Mouse (Mus musculus): ENCODE results near the gene Akr1e1. TPM values are rescaled to one million over a fixed set of nuclear protein-coding genes. Genes with fewer than 3 reads are reported as not detected.
"Not testable (repeated sequence)": the region's sequence is repeated elsewhere in the genome, so short reads cannot be mapped to it uniquely, and the experiment has no call there.

Gene Akr1e1
- 10 to 100 TPM; 17.7 to 20.3 TPM for total RNA-seq (2021)

GRCm38 (mm10) chr13:4608961-4609409, at the start of gene Akr1e1:
Gene Akr1e1 (minus strand): TSS chr13:4609174.
- intact Hi-C loops (cut with DNase I) = loop anchor here (5.0 kb wide), 1 partner anchor 477 kb away; no protein-coding TSS in a partner anchor

GRCm38 (mm10) chr13:4658346-4658745, 49.4 kb upstream of the Akr1e1 start:
- DNase-seq = no peak
- intact Hi-C loops (cut with DNase I) = no loop called here

More at GRCm38 (mm10) chr13:4608961-4609409, at the start of gene Akr1e1:
- peak; percentile 93 to 94 for DNase-seq

DNA sequence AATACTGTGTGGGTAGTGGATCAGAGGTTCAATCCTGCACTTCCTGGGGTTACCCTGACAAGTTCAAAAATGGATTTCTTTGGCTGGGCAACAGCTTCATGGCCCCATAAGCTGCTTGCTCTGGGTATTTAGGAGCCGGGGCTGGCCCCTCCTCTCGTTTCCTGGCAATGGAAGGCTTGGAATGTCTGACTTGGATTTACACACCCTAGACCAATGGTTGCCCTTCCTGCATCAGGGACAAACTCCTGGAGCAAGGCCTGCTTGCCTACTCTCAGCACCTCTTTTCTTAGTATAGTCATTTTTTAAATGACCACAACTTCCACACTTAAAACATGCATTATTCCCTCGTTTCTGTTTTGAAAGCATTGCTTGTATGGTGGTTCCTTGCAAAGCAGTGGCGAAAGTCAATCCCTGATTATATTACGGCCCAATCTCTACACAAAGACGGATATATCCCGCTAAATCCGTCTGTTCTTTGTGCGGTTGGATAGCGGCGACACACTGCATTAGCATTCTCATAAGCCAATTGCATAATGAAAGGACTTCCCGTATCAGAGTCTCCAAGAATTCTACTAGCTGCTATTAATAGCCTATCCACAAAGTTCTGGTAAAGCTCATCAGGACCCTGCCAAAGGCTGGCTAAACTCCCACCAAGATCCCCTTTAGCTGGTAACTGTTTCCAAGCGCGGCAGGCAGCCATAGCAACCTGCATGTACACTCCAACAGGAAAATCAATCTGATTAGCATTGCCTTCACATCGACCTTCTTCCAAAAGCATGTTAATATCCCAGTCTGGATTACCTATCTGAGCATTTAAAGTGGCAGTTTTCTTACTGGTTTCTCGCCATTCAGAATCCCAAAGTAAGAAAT, 47.5 kb upstream of the Akr1e1 start:
- intact Hi-C loops (cut with DNase I) = no loop called here
- peak; percentile 23 to 41 for DNase-seq

DNA sequence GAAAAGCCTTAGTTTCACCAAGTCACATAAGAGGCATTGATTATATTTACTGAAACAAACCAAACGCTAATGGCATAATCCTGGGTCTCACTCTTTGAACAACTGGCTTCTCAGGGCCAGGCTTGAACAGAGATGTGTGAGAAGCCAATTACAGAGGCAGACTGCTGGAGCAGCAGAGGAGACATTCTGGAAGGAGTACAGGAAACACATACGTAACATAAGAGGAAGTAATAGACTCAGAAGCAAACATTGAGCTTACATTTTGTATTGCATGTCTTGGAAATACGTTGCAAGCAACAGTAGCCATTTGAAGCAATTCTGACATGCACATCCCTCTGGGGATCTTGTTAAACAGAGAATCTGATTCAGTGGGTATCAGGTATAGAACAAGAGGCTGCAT, 41.2 kb upstream of the Akr1e1 start:
- intact Hi-C loops (cut with DNase I) = no loop called here
- no peak for DNase-seq

DNA sequence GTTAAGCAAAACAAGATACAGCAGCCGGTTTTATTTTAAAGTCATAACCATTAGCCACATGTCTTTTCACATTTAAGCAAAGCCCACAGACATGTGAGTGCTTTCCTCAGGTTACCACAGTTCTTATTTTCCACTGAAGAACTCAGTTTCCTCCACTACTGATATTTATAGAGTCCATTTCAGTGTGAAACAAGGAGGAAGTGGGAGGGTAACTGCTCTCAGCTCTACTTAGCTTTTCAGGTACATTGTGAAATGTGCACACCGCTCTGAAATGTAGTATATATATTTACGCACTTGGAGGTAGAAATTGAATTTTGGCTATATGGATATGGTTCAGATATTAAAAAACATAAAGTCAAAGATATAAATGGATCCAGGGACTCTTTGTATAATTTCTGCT, 36.3 kb upstream of the Akr1e1 start:
- intact Hi-C loops (cut with DNase I) = no loop called here

DNA sequence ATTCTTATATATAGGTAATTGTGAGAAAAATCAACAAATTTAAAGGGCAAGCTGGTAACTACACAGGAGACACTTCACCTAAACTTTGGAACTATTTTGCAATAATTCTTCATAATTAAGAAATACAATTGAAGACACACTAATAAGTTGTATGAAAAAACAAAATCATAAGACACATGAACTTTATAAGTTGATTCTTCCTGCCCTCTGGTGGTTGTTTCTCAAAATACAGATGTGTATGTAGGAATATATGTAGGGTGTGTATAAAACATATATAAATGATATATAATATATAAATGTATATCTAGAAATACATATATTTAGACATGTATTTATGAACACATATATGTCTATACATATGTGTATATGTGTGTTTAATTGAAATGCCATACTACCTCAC, 1.9 kb upstream of the Akr1e1 start:
- intact Hi-C loops (cut with DNase I) = loop anchor here (5.0 kb wide), 2 partner anchors 329 to 424 kb away; no protein-coding TSS in a partner anchor
- peak in 1 of 2 experiments; percentile 12 for DNase-seq

More for the DNA sequence above, 36.3 kb upstream of the Akr1e1 start:
- no peak for DNase-seq

GRCm38 (mm10) chr13:4608530-4608929, 444 bp downstream of the Akr1e1 start:
- DNase-seq = no peak
- intact Hi-C loops (cut with DNase I) = loop anchor here (5.0 kb wide), 1 partner anchor 476 kb away; no protein-coding TSS in a partner anchor

GRCm38 (mm10) chr13:4606821-4607220, 2.2 kb downstream of the Akr1e1 start:
- DNase-seq = no peak
- intact Hi-C loops (cut with DNase I) = loop anchor here (5.0 kb wide), 1 partner anchor 475 kb away; no protein-coding TSS in a partner anchor

DNA sequence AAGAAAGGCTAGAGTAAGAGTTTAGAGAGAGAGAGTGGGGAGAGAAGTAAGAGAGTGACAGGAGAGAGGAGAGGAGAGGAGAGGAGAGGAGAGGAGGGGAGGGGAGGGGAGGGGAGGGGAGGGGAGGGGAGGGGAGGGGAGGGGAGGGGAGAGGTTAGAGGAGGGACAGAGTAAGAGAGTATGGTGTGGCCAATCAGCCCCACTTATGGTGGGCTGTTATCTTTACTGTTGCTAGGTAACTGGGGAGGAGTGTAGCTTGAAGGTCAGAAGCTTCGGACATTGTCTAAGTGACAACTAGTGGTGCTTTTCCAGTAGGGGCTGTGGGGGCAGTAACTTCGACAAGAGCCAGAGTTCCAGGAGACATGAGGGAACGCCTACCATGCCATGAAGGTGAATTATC, 5.5 kb downstream of the Akr1e1 start:
- intact Hi-C loops (cut with DNase I); DNase-seq: not testable (repeated sequence)

- intact Hi-C loops (cut with DNase I) = no loop called here
- no peak for DNase-seq
Observed at GRCm38 (mm10) chr13:4576921-4577320, 32.1 kb downstream of the Akr1e1 start.

DNA sequence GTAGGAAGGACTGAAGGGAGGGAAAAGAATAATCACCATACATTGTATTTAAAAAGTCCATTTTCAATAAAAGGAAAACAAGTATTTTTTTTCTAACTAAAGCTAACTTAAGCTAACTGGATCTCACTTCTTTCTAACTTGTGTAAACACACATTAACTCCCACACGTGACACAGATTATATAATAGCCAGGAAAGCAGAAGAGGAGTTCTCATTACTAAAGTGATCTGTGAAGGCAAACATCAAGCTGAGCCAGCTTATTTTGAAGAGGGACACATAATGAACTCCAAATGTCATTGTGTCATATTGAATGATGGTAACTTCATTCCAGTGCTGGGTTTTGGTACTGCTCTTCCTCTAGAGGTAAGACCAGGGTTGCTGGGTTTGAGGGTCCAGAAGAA, 35.1 kb downstream of the Akr1e1 start, which contains the start of gene Akr1c21:
Gene Akr1c21 (plus strand): TSS at position 205 of the 400 bp plus-strand sequence.
- DNase-seq = no peak
- intact Hi-C loops (cut with DNase I) = no loop called here

GRCm38 (mm10) chr13:4565996-4566395, 43.0 kb downstream of the Akr1e1 start:
- intact Hi-C loops (cut with DNase I) = no loop called here
- no peak for DNase-seq

DNA sequence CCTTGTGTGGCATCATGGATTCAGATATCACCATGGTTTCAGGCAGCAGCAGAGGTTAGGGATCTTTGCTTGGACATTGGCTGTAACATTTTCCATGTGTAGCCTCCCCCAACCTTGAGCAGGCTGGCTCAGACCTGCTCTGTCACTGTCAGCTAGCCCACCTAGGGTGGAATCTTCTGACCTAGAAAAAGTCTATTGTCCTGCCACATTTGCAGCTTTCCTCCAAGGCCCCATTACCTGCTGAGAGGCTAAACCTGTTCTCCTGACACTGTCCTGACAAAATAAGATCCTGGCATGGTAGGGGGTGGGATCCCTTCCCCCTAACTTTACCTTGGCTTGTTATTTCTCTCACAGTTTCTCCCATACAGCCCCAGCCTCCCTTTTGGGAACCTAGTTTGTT, 48.5 kb downstream of the Akr1e1 start:
- no peak for DNase-seq
- intact Hi-C loops (cut with DNase I) = no loop called here

DNA sequence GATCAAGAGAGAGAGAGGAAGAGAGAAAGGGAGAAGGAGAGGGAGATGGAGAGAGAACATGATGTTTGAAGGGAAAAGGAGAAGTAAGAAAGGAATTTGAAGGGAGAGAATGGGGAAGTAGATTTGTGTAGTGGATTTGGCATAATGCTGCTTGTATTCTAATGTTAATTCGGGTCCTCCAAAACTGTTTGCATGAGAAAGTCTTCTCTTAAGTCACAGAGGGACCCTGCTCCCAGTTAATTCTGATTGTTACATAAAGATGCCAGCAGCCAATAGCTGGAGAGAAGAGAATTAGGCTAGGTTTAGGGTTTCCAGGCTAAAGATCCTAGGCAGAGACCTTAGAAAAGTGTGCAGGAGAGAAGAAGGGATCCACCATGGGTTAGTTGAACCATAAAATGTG, 49.8 kb downstream of the Akr1e1 start:
- intact Hi-C loops (cut with DNase I) = no loop called here

More for the DNA sequence above, 49.8 kb downstream of the Akr1e1 start:
- DNase-seq = no peak

Other genes with a start within 250 kb of the Akr1e1 start
- not detected for gene Akr1c6, start 174.9 kb downstream of the Akr1e1 start, total RNA-seq (2021)
- gene Akr1c20, start 85.8 kb downstream of the Akr1e1 start, total RNA-seq (2021) = not detected
- gene Akr1c21, start 35.1 kb downstream of the Akr1e1 start, total RNA-seq (2021) = not detected